Mouse (Mus musculus): Measurements from ENCODE around the gene Terb2. TPM values are rescaled to one million over a fixed set of nuclear protein-coding genes. Genes with fewer than 3 reads are reported as not detected.

The Terb2 gene
- polyA plus RNA-seq, 1 experiment from 2014 or later = not detected

GRCm38 (mm10) chr2:122152850-122153249, 33.2 kb upstream of the Terb2 start:
- 0 out of 2 replicates have a peak, but pooled peaks cover 3% of the 10 kb centered on the region for H3K4me1 ChIP-seq
- no peak overlapping the region for H3K4me3 ChIP-seq
- no peak for DNase-seq (ENCODE audit: low spot score)
- H3K36me3 ChIP-seq = peaks cover 22% of the 10 kb centered on the region
- H3K27me3 ChIP-seq (ENCODE audit: insufficient read depth, poor library complexity, severe bottlenecking) = no peaks in the 10 kb centered on the region
- no peak overlapping the region for H3K27ac ChIP-seq
- WGBS = 83% methylated on average over 3 of the region's 3 CpGs
- no peaks in the 10 kb centered on the region for H3K9me3 ChIP-seq

GRCm38 (mm10) chr2:122153681-122154365, 32.2 kb upstream of the Terb2 start:
- WGBS = 76% methylated on average over 7 of the region's 7 CpGs
- H3K27me3 ChIP-seq (ENCODE audit: insufficient read depth, poor library complexity, severe bottlenecking) = no peaks in the 10 kb centered on the region

GRCm38 (mm10) chr2:122154479-122154878, 31.6 kb upstream of the Terb2 start:
- Histone ChIP-seq H3K4me1 (peaks cover 10% of the 10 kb centered on the region), H3K27ac (no peak overlapping the region), H3K4me3 (no peak overlapping the region), H3K27me3 (ENCODE audit: insufficient read depth, poor library complexity, severe bottlenecking) (no peaks in the 10 kb centered on the region), H3K36me3 (peaks cover 22% of the 10 kb centered on the region), H3K9me3 (no peaks in the 10 kb centered on the region)
- 87% methylated on average over 2 of the region's 2 CpGs for WGBS
- DNase-seq (ENCODE audit: low spot score) = no peak

More at GRCm38 (mm10) chr2:122153681-122154365, 32.2 kb upstream of the Terb2 start:
- Histone ChIP-seq H3K4me1 (peaks cover 8% of the 10 kb centered on the region), H3K4me3 (no peak overlapping the region), H3K9me3 (no peaks in the 10 kb centered on the region), H3K36me3 (peaks cover 22% of the 10 kb centered on the region), H3K27ac (no peak overlapping the region)
- DNase-seq (ENCODE audit: low spot score) = no peak

- H3K27ac ChIP-seq = no peak overlapping the region
- H3K36me3 ChIP-seq = peaks cover 22% of the 10 kb centered on the region
- DNase-seq (ENCODE audit: low spot score) = no peak
- no peaks in the 10 kb centered on the region for H3K27me3 ChIP-seq (ENCODE audit: insufficient read depth, poor library complexity, severe bottlenecking)
- H3K4me3 ChIP-seq = no peak overlapping the region
- H3K9me3 ChIP-seq = no peaks in the 10 kb centered on the region
- 81% methylated on average over 2 of the region's 2 CpGs for WGBS
- peaks cover 10% of the 10 kb centered on the region for H3K4me1 ChIP-seq
These were observed 30.8 kb upstream of the Terb2 start for GRCm38 (mm10) chr2:122155292-122155691.

DNA sequence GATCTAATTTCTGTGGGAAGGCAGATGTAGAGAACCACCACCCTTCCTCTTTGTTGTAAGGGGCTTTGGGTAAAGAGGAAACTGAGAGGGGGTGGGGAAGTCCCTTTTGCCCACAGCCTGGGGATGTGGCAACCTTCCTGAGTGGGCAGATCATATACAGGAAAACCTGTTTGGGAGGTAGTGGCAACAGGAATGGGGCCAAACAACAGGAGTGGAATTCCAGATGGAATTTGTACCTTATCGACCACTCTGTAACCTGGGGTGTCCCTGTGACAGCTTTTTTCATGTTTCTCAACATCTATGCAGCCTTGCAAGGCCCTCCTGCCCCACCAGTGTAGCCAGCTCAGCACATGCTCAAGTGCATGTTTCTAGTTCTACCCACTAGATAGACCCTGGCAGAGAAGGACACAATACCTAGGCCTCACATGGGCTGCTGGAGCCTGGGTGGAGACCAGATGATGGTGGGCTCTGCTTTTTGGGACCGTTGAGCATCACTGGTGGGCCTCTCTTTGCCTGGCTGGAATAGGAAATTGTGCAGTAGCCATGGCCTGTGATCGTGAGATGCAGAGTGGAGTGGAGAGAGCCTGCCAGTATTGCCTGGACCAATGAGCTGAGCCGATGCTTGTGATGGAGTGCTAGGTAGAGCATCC, 29.9 kb upstream of the Terb2 start:
- no peak overlapping the region for H3K27ac ChIP-seq
- H3K36me3 ChIP-seq = peaks cover 20% of the 10 kb centered on the region
- H3K4me1 ChIP-seq = peaks cover 12% of the 10 kb centered on the region
- no peaks in the 10 kb centered on the region for H3K27me3 ChIP-seq (ENCODE audit: insufficient read depth, poor library complexity, severe bottlenecking)
- H3K9me3 ChIP-seq = no peaks in the 10 kb centered on the region
- WGBS = 85% methylated on average over 4 of the region's 4 CpGs
- no peak for DNase-seq (ENCODE audit: low spot score)
- H3K4me3 ChIP-seq = no peak overlapping the region

GRCm38 (mm10) chr2:122157561-122157960, 28.5 kb upstream of the Terb2 start:
- H3K27me3 ChIP-seq (ENCODE audit: insufficient read depth, poor library complexity, severe bottlenecking) = no peaks in the 10 kb centered on the region
- no peaks in the 10 kb centered on the region for H3K9me3 ChIP-seq
- H3K36me3 ChIP-seq = peaks cover 12% of the 10 kb centered on the region
- no peak for DNase-seq (ENCODE audit: low spot score)
- no peak overlapping the region for H3K4me3 ChIP-seq
- H3K4me1 ChIP-seq = peaks cover 19% of the 10 kb centered on the region
- no peak overlapping the region for H3K27ac ChIP-seq

- H3K9me3 ChIP-seq = no peaks in the 10 kb centered on the region
- no peak for DNase-seq (ENCODE audit: low spot score)
- peaks cover 19% of the 10 kb centered on the region for H3K4me1 ChIP-seq
- no peaks in the 10 kb centered on the region for H3K27me3 ChIP-seq (ENCODE audit: insufficient read depth, poor library complexity, severe bottlenecking)
- no peak overlapping the region for H3K4me3 ChIP-seq
- no peak overlapping the region for H3K27ac ChIP-seq
- WGBS = 37% methylated on average over 6 of the region's 6 CpGs
- peaks cover 12% of the 10 kb centered on the region for H3K36me3 ChIP-seq
These were observed 27.7 kb upstream of the Terb2 start for GRCm38 (mm10) chr2:122158362-122158802.

DNA sequence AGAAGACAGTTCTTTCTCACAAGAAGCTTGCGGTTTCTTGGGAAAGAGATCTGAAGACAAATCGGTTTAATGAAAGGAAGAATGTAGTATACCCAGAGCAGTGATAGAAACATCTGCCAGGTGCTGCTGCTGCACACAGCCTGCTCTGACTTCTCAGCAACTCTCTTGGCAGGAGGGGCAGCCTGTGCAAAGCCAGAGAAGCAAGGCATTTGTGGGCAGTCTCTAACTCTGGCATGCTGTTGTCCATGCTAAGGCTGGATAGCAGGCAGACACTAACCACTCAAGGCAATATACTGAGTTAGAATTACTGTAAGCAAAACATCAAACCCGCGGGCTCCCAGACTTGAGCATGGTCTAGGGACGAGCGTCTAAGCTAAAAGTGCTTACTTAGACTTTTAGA, 26.4 kb upstream of the Terb2 start:
- H3K27ac ChIP-seq = no peak overlapping the region
- 80% methylated on average over 6 of the region's 6 CpGs for WGBS
- no peak for DNase-seq (ENCODE audit: low spot score)
- peaks cover 7% of the 10 kb centered on the region for H3K36me3 ChIP-seq
- no peaks in the 10 kb centered on the region for H3K27me3 ChIP-seq (ENCODE audit: insufficient read depth, poor library complexity, severe bottlenecking)
- no peak overlapping the region for H3K4me3 ChIP-seq
- no peaks in the 10 kb centered on the region for H3K9me3 ChIP-seq
- peaks cover 19% of the 10 kb centered on the region for H3K4me1 ChIP-seq

DNA sequence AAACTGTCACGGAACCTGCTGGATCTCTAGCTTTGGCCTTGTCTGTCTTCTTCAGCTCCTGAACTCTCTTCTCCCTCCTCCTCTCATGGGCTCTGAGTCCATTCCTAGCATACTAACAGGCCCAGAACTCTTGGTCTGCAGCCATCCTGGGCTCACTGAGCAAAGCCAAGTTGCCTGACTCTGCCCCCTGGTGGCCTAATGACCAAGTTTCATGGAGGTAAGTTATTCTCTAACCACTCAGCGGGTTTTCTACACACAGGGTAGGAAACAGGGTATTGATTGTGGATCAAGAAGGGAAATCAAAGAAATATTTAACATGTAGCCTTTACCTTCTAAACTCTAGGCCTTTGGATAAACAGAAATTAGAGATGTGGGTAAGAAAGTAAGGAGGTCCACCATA, 25.4 kb upstream of the Terb2 start, which contains the start of gene Trim69:
Trim69 (plus strand) TSS at position 21 of the 400 bp plus-strand sequence.
- Histone ChIP-seq H3K27me3 (ENCODE audit: insufficient read depth, poor library complexity, severe bottlenecking) (no peaks in the 10 kb centered on the region), H3K9me3 (no peaks in the 10 kb centered on the region), H3K4me1 (peaks cover 19% of the 10 kb centered on the region), H3K27ac (peak within 1 kb of the TSS; percentile 47; the same call in 1 of the 2 replicates), H3K4me3 (no peak within 1 kb of the TSS), H3K36me3 (no peaks in the 10 kb centered on the region)
- peak; percentile 91 for DNase-seq (ENCODE audit: low spot score)
- 42% methylated on average over 2 of the region's 2 CpGs for WGBS

- 17% methylated on average over 4 of the region's 4 CpGs for WGBS
- Histone ChIP-seq H3K36me3 (no peaks in the 10 kb centered on the region), H3K4me3 (no peak overlapping the region), H3K27me3 (ENCODE audit: insufficient read depth, poor library complexity, severe bottlenecking) (no peaks in the 10 kb centered on the region), H3K27ac (peak overlapping the region; percentile 47; the same call in 1 of the 2 replicates), H3K4me1 (peaks cover 19% of the 10 kb centered on the region), H3K9me3 (no peaks in the 10 kb centered on the region)
- peak; percentile 67 for DNase-seq (ENCODE audit: low spot score)
These were observed 24.5 kb upstream of the Terb2 start for GRCm38 (mm10) chr2:122161542-122161941.

DNA sequence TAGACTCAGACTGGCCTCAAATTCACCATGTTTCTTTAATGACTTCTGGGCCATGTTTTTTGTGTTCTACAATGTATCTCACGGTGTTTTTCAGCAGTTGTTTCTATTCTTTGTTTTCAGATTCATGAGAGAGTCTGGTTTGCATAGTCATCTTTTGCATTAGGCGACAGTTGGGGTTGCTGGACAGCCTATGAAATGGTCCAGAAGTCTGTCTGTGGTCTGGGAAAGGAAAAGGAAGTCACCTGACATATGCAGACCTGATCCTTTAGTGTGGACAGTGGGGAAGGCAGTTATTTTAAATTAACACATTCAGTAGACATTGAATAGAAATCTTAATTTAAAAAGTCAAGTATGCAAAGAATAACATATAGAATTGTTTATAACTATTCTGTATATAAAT, 23.5 kb upstream of the Terb2 start:
- DNase-seq (ENCODE audit: low spot score) = peak; percentile 13
- H3K4me3 ChIP-seq = no peak overlapping the region
- H3K27me3 ChIP-seq (ENCODE audit: insufficient read depth, poor library complexity, severe bottlenecking) = no peaks in the 10 kb centered on the region
- no peak overlapping the region for H3K27ac ChIP-seq
- no peaks in the 10 kb centered on the region for H3K36me3 ChIP-seq
- WGBS = 79% methylated on average over 2 of the region's 2 CpGs
- H3K4me1 ChIP-seq = peaks cover 19% of the 10 kb centered on the region
- no peaks in the 10 kb centered on the region for H3K9me3 ChIP-seq

DNA sequence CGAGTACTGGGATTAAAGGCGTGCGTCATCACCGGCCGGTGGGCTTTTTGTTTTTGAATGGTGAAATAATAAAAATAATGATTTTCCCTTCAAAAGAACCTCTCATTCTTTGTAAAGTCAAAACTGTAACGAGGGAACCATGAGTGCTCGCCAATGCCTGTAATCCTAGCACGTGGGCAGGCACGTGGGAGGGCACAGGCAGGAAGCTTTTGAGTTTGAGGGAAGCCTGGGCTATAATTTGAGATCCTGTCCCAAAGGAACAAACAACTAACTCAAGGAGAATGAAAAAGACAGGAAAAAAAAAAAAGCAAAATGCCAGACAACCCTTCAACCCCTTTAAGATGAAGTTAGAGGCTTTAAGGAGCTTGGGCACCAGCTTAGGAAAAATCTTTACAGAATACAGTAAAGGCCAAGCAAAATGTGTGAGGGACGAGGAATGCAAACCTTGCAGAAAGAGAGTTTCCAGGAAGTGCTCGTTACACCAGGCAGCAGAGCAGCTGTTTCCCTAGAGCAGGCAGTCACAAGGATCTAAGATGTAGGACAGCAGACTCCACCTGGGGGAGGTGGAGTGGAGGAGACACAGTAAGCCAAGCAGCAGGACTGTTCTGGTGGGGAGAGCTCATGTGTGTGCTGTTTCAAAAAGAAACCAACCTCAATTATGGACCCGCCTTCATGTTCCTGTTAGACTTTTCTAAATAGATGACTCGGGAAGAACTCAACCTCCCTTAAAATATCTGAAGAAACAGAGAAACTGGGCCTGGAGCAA, 22.5 kb upstream of the Terb2 start:
- DNase-seq (ENCODE audit: low spot score) = peak; percentile 71
- H3K27me3 ChIP-seq (ENCODE audit: insufficient read depth, poor library complexity, severe bottlenecking) = no peaks in the 10 kb centered on the region
- H3K4me1 ChIP-seq = peaks cover 13% of the 10 kb centered on the region
- H3K27ac ChIP-seq = no peak overlapping the region
- H3K9me3 ChIP-seq = no peaks in the 10 kb centered on the region
- no peaks in the 10 kb centered on the region for H3K36me3 ChIP-seq
- no peak overlapping the region for H3K4me3 ChIP-seq
- WGBS = 70% methylated on average over 13 of the region's 13 CpGs

- no peak overlapping the region for H3K4me3 ChIP-seq
- H3K27ac ChIP-seq = no peak overlapping the region
- no peak for DNase-seq (ENCODE audit: low spot score)
- H3K27me3 ChIP-seq (ENCODE audit: insufficient read depth, poor library complexity, severe bottlenecking) = no peaks in the 10 kb centered on the region
- H3K9me3 ChIP-seq = no peaks in the 10 kb centered on the region
- 78% methylated on average over 11 of the region's 11 CpGs for WGBS
- H3K4me1 ChIP-seq = peaks cover 9% of the 10 kb centered on the region; the same call in 1 of the 2 replicates
- H3K36me3 ChIP-seq = no peaks in the 10 kb centered on the region
These were observed 21.8 kb upstream of the Terb2 start for GRCm38 (mm10) chr2:122164293-122164692.
